Mouse (Mus musculus): ENCODE data around the gene Kank3.

- TF ChIP-seq POLR2A (IDR thresholded peaks at IDR 0.05; ENCODE audit: low read depth, low read length) (no peak), CTCF (IDR thresholded peaks at IDR 0.05; ENCODE audit: borderline replicate concordance, insufficient read depth, low read length) (no peak)
Measured at GRCm38 (mm10) chr17:33781124-33781977, 29.0 kb upstream of the Kank3 start, which contains the start of gene Angptl4.

Measured in embryonic fibroblast, embryonic 13.5 days (primary cell).